Mouse (Mus musculus) liver, embryonic 14.5 days (tissue): Measurements from ENCODE around the gene Atm. TPM values are rescaled to one million over a fixed set of nuclear protein-coding genes. Genes with fewer than 3 reads are reported as not detected.

Experiments
- ATAC-seq: fragments of 200-750 bp; cut with Nextera tagmentation; 2 replicates; pipeline ENCODE4 v1.8.0; 2017; ENCODE audit warnings: moderate number of reproducible peaks, mild to moderate bottlenecking, moderate library complexity; ENCODE audit not compliant: insufficient read depth
- DNase-seq, 3 experiments: peaks; one replicate each; pipeline ENCODE4 v3.0.0-alpha.2; 2012 to 2013; ENCODE audit warnings: low read depth in 3 of 3, low spot score in 3 of 3
- H3K27ac ChIP-seq: fragments of 300-500 bp; sonication (generic); 2 replicates; pipeline ENCODE4 v1.5.1; 2014; ENCODE audit warnings: moderate library complexity, mild to moderate bottlenecking, control low read depth, inconsistent platforms
- H3K27me3 ChIP-seq: fragments of 300-500 bp; sonication (generic); 2 replicates; pipeline ENCODE4 v1.6.1; 2014; ENCODE audit warnings: mild to moderate bottlenecking, low read length, moderate library complexity; ENCODE audit not compliant: control insufficient read depth, insufficient read depth
- H3K36me3 ChIP-seq: fragments of 300-500 bp; sonication (generic); replicated peaks from 2 replicates; pipeline ENCODE4 v1.6.1; 2014; ENCODE audit warnings: low read depth; ENCODE audit not compliant: control insufficient read depth, insufficient read depth
- H3K4me1 ChIP-seq, 2 experiments: fragments of 200-500 bp in 1 of 2; fragments of 300-500 bp in 1 of 2; sonication (generic) in 1 of 2; replicated peaks; 2 replicates each; pipeline ENCODE4 v1.6.1; 2012 to 2014; ENCODE audit warnings: antibody characterized with exemption in 1 of 2, inconsistent platforms in 1 of 2, low read length in 1 of 2; ENCODE audit not compliant: control insufficient read depth in 2 of 2, insufficient read depth in 2 of 2
- H3K4me2 ChIP-seq: fragments of 300-500 bp; sonication (generic); 2 replicates; pipeline ENCODE4 v1.6.1; 2014; ENCODE audit warnings: low read depth, mild to moderate bottlenecking, control low read depth, moderate library complexity
- H3K4me3 ChIP-seq, 2 experiments: fragments of 200-500 bp in 1 of 2; fragments of 300-500 bp in 1 of 2; sonication (generic) in 1 of 2; 2 replicates each; pipeline ENCODE4 v1.5.1; 2012 to 2014; ENCODE audit warnings: low read depth in 2 of 2, low read length in 2 of 2, mild to moderate bottlenecking in 2 of 2, control low read depth in 1 of 2, inconsistent platforms in 1 of 2, moderate library complexity in 1 of 2; ENCODE audit not compliant: insufficient read depth in 1 of 2
- H3K9ac ChIP-seq: fragments of 300-500 bp; sonication (generic); replicated peaks from 2 replicates; pipeline ENCODE4 v1.6.1; 2014; ENCODE audit warnings: mild to moderate bottlenecking, control low read depth, moderate library complexity
- H3K9me3 ChIP-seq: fragments of 300-500 bp; sonication (generic); 2 replicates; pipeline ENCODE4 v1.6.1; 2016; ENCODE audit warnings: low read length, mixed read lengths; ENCODE audit not compliant: control insufficient read depth
- CTCF ChIP-seq: IDR thresholded peaks from 2 replicates; pipeline ENCODE4 v1.5.1; 2016; ENCODE audit warnings: antibody characterized with exemption, low read depth, control low read depth
- EP300 ChIP-seq: IDR thresholded peaks from 2 replicates; pipeline ENCODE4 v1.6.1; 2016; ENCODE audit warnings: antibody characterized with exemption, low read depth
- WGBS: fragments of 180-500 bp; shearing (Covaris S2); extraction: QIAGEN DNeasy Blood & Tissue Kit; methylation state at CpG from one replicate; pipeline ENCODE4 v1.1.7; 2014; ENCODE audit not compliant: insufficient replicate concordance; 5-methylcytosine and 5-hydroxymethylcytosine counted together
- microRNA-seq: library from miRNA; unstranded; fragments of <30 nt; microRNA quantifications from one replicate; pipeline ENCODE4, GENCODE M21; 2016
- polyA plus RNA-seq, 2 experiments: library from polyadenylated mRNA; depleted of rRNA in 1 of 2; stranded (reverse) in 1 of 2; unstranded in 1 of 2; fragments of >200 nt; fragmentation: Nextera tagmentation in 1 of 2; extraction: Ambion mirVana in 1 of 2; gene quantifications; 2 replicates each; pipeline versions ENCODE4 v1.2.1 to v1.2.3; 2012 to 2014

Atm gene
- polyA plus RNA-seq, 2 experiments = 2.7 to 3.5 TPM

DNA sequence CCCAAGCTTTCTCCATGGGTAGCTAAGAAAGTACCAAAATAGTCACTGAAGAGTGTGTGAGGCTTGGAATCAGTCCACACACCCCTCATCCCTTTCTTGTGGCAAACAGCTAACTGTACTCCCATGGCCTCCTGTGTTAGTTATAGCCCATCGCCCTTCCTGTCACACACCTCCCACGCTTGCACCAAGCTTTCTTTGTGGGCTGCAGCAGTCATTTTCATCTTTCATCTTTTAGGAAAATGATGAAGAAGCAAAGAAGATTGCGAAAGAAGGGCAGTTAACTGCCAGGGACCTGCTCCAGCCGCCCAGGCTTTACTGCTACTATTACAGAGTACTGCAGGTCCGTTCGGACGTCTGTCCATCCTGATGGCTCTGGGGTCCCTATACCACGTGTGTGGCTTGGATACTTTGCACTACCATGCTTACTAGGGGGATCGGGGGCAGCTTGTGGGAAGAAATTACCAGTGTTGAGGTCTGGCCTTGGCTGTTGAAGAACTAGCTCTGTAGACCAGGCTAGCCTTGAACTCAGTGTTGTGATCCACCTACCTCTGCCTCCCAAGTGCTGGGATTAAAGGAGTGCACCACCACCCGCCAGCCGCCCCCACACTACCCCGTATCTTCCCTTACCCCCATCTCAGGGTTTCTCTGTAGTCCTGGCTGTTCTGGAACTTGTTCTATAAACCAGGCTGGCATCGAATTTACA is 138.7 kb downstream of the Atm start:
- ATAC-seq = no peak
- Histone ChIP-seq H3K36me3 (no peaks in the 10 kb centered on the region), H3K4me2 (no peak overlapping the region), H3K27me3 (no peaks in the 10 kb centered on the region), H3K4me3 (no peak overlapping the region), H3K4me1 (0 out of 4 replicates have a peak, but pooled peaks cover 0 to 2% of the 10 kb centered on the region in 2 experiments), H3K27ac (no peak overlapping the region), H3K9me3 (no peaks in the 10 kb centered on the region), H3K9ac (no peak overlapping the region)
- WGBS = 60% methylated on average over 13 of the region's 13 CpGs
- DNase-seq = no peak
- TF ChIP-seq CTCF (no peak), EP300 (no peak)

DNA sequence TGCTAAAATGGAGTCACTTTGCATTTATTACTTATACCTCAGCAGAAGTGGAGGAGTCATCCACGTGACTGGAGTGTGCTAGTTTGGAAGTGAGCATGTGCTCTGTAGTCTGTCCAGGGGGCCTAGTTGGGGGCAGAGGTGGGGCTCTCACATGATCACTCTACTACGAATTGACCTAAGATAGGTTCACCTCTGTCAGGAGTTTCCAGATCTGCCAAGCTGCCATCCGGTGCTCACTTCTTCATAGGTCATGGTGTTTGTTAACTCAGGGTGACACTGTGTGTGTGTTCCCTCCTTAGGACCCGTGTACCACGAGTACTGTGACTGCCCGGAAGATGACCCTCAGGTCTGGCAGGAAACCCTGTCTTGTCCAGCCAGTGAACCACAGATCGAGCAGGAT is 146.4 kb downstream of the Atm start:
- 59% methylated on average over 7 of the region's 7 CpGs for WGBS
- Histone ChIP-seq H3K9ac (no peak overlapping the region), H3K4me2 (no peak overlapping the region), H3K9me3 (no peaks in the 10 kb centered on the region), H3K27me3 (no peaks in the 10 kb centered on the region; the same call in 1 of the 2 replicates), H3K27ac (no peak overlapping the region), H3K4me3 (no peak overlapping the region), H3K4me1 (no peaks in the 10 kb centered on the region), H3K36me3 (no peaks in the 10 kb centered on the region)
- DNase-seq (no peak), ATAC-seq (no peak)
- TF ChIP-seq EP300 = no peak
- TF ChIP-seq CTCF = no peak

Small RNAs within 50 kb of the gene (microRNA-seq; reads per million reads assigned to microRNA genes)
- not detected for gene Mir130c

Other genes starting within 250 kb of the Atm start
- gene Exph5, start 235.1 kb downstream of the Atm start, polyA plus RNA-seq (2012; rRNA removed) = 0.11 and 0.13 TPM in 2 replicates
- gene Exph5, start 235.1 kb downstream of the Atm start, polyA plus RNA-seq (2014; fragmentation: Nextera tagmentation; extraction: Ambion mirVana) = 0.21 and 0.37 TPM in 2 replicates
- 0.96 and 1.5 TPM in 2 replicates for gene Kdelc2, start 152.7 kb downstream of the Atm start, polyA plus RNA-seq (2012; rRNA removed)
- 2.3 and 3.0 TPM in 2 replicates for gene Kdelc2, start 152.7 kb downstream of the Atm start, polyA plus RNA-seq (2014; fragmentation: Nextera tagmentation; extraction: Ambion mirVana)
- 0.12 and 0.64 TPM in 2 replicates for gene 4930550C14Rik, start 134.4 kb downstream of the Atm start, polyA plus RNA-seq (2012; rRNA removed)
- 0.86 and 2.4 TPM in 2 replicates for gene 4930550C14Rik, start 134.4 kb downstream of the Atm start, polyA plus RNA-seq (2014; fragmentation: Nextera tagmentation; extraction: Ambion mirVana)
- 3.7 and 5.1 TPM in 2 replicates for gene Npat, start 307 bp upstream of the Atm start, polyA plus RNA-seq (2012; rRNA removed)
- gene Npat, start 307 bp upstream of the Atm start, polyA plus RNA-seq (2014; fragmentation: Nextera tagmentation; extraction: Ambion mirVana) = 10.3 and 10.4 TPM in 2 replicates
- gene Acat1, start 73.6 kb upstream of the Atm start, polyA plus RNA-seq (2012; rRNA removed) = 31.8 and 52.8 TPM in 2 replicates
- 87.4 and 97.3 TPM in 2 replicates for gene Acat1, start 73.6 kb upstream of the Atm start, polyA plus RNA-seq (2014; fragmentation: Nextera tagmentation; extraction: Ambion mirVana)
- 2.2 and 3.8 TPM in 2 replicates for gene Cul5, start 133.3 kb upstream of the Atm start, polyA plus RNA-seq (2012; rRNA removed)
- gene Cul5, start 133.3 kb upstream of the Atm start, polyA plus RNA-seq (2014; fragmentation: Nextera tagmentation; extraction: Ambion mirVana) = 12.8 and 15.1 TPM in 2 replicates
- 0.26 and 0.31 TPM in 2 replicates for gene Rab39, start 169.5 kb upstream of the Atm start, polyA plus RNA-seq (2012; rRNA removed)
- 0.51 and 0.62 TPM in 2 replicates for gene Rab39, start 169.5 kb upstream of the Atm start, polyA plus RNA-seq (2014; fragmentation: Nextera tagmentation; extraction: Ambion mirVana)
- 0.15 and 0.26 TPM in 2 replicates for gene Slc35f2, start 234.8 kb upstream of the Atm start, polyA plus RNA-seq (2012; rRNA removed)
- gene Slc35f2, start 234.8 kb upstream of the Atm start, polyA plus RNA-seq (2014; fragmentation: Nextera tagmentation; extraction: Ambion mirVana) = 0.14 and 0.24 TPM in 2 replicates